ENCODE assay signal across 20 mouse cellular contexts in genomic region chr1:93817823-93818532, GRCm38 (mm10). TPM values are rescaled to one million over a fixed set of nuclear protein-coding genes. Genes with fewer than 3 reads are reported as not detected.
"Had no signal": no experiment of that assay in that cellular context is flagged by ENCODE, and none has a peak within 500 bp of the region (broad histone marks: within the 10 kb centered on the region; RNA-seq: fewer than 3 reads in every experiment).

No protein-coding gene starts in this region.

- ATAC-seq: lung, postnatal 0 days had no signal

- H3K27me3 ChIP-seq: kidney, embryonic 15.5 days; neural tube, embryonic 13.5 days had no signal

- H3K9me3 ChIP-seq: kidney, embryonic 15.5 days; neural tube, embryonic 13.5 days had no signal

- H3K4me1 ChIP-seq: kidney, embryonic 15.5 days; neural tube, embryonic 13.5 days had no signal

- H3K4me3 ChIP-seq: kidney, embryonic 15.5 days; left cerebral cortex, adult 2 months; neural tube, embryonic 13.5 days had no signal

- H3K9ac ChIP-seq: kidney, embryonic 15.5 days; lung, embryonic 14.5 days; neural tube, embryonic 13.5 days had no signal

- H3K27ac ChIP-seq: kidney, embryonic 15.5 days; left cerebral cortex, adult 2 months; macrophage; neural tube, embryonic 13.5 days had no signal

- H3K4me2 ChIP-seq: kidney, embryonic 15.5 days; liver, embryonic 11.5 days; lung, embryonic 14.5 days; midbrain, embryonic 11.5 days; neural tube, embryonic 13.5 days had no signal

- DNase-seq: kidney, adult 11 months; kidney, adult 8-10 months; kidney, postnatal 10 days; layer of hippocampus, postnatal 36 days; lung, embryonic 14.5 days; midbrain, embryonic 14.5 days; thymus, adult 2 months; thymus, postnatal 14 days; thymus, postnatal 4 days had no signal

RNA-seq across cellular contexts. Expression of gene Gal3st2, which starts 43.1 kb away (rescaled TPM):
- total RNA-seq: left cerebral cortex, postnatal 10 days; megakaryocyte-erythroid progenitor cell, adult 5-6 weeks; neutrophil, adult 5-6 weeks had no signal
- polyA plus RNA-seq: liver, embryonic 11.5 days; liver, embryonic 16.5 days; lung, embryonic 14.5 days; midbrain, embryonic 11.5 days; neural tube, embryonic 13.5 days had no signal
